Mouse (Mus musculus): ENCODE data around the gene Gal3st3. TPM values are rescaled to one million over a fixed set of nuclear protein-coding genes. Genes with fewer than 3 reads are reported as not detected.
"Not testable (repeated sequence)": the region's sequence is repeated elsewhere in the genome, so short reads cannot be mapped to it uniquely, and the experiment has no call there.

Gene Gal3st3
- polyA plus RNA-seq, 1 experiment from 2014 or later: 38.3 TPM

DNA sequence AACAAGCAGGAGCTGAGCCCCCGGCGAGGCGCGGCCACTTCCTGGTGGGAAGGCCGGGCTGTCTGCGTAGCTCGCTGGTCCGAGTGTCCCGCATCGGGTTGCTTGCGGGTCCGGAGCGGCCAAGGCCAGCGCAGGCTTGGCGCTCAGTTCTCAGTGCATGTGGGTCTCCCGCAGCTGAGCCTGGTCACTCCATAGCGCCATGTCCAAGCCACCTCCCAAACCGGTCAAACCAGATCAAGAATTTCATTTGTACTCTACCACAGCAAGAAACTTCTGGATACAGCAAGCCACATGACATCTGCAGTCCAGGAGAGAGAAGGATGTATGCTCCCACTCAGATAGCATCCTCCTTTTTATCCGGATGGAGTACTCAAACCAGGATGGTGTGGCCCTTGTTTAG, 29.8 kb downstream of the Gal3st3 start:
- no peak overlapping the region for H3K4me2 ChIP-seq (ENCODE audit: low read depth, low read length)
- no peak overlapping the region for H3K9ac ChIP-seq (replicated peaks; ENCODE audit: low read depth, low read length)
- no peaks in the 10 kb centered on the region for H3K4me1 ChIP-seq (ENCODE audit: control insufficient read depth, insufficient read depth, low read length)
- no peak overlapping the region for H3K27ac ChIP-seq (ENCODE audit: low read depth, low read length)
- 73% methylated on average over 19 of the region's 19 CpGs for WGBS
- H3K36me3 ChIP-seq (ENCODE audit: control insufficient read depth, insufficient read depth, low read length): no peaks in the 10 kb centered on the region
- H3K9me3 ChIP-seq (ENCODE audit: control insufficient read depth, low read length): no peaks in the 10 kb centered on the region
- H3K4me3 ChIP-seq (ENCODE audit: low read depth, low read length): no peak overlapping the region
- H3K27me3 ChIP-seq (ENCODE audit: control insufficient read depth, insufficient read depth, low read length): no peaks in the 10 kb centered on the region
- ATAC-seq (ENCODE audit: low read depth): no peak

- H3K4me3 ChIP-seq (ENCODE audit: low read depth, low read length): no peak overlapping the region
- no peak overlapping the region for H3K4me2 ChIP-seq (ENCODE audit: low read depth, low read length)
- no peaks in the 10 kb centered on the region for H3K36me3 ChIP-seq (ENCODE audit: control insufficient read depth, insufficient read depth, low read length)
- H3K4me1 ChIP-seq (ENCODE audit: control insufficient read depth, insufficient read depth, low read length): no peaks in the 10 kb centered on the region
- ATAC-seq (ENCODE audit: low read depth): no peak
- no peak overlapping the region for H3K9ac ChIP-seq (replicated peaks; ENCODE audit: low read depth, low read length)
- WGBS: 83% methylated on average over 5 of the region's 5 CpGs
- H3K27me3 ChIP-seq (ENCODE audit: control insufficient read depth, insufficient read depth, low read length): no peaks in the 10 kb centered on the region
- H3K9me3 ChIP-seq (ENCODE audit: control insufficient read depth, low read length): no peaks in the 10 kb centered on the region
- no peak overlapping the region for H3K27ac ChIP-seq (ENCODE audit: low read depth, low read length)
These were observed 36.6 kb downstream of the Gal3st3 start for GRCm38 (mm10) chr19:5334741-5335140.

- Histone ChIP-seq H3K4me2 (ENCODE audit: low read depth, low read length) (no peak within 1 kb of the TSS), H3K4me3 (ENCODE audit: low read depth, low read length) (no peak within 1 kb of the TSS), H3K27ac (ENCODE audit: low read depth, low read length) (no peak within 1 kb of the TSS), H3K9me3 (ENCODE audit: control insufficient read depth, low read length) (no peaks in the 10 kb centered on the region), H3K4me1 (ENCODE audit: control insufficient read depth, insufficient read depth, low read length) (no peaks in the 10 kb centered on the region), H3K36me3 (ENCODE audit: control insufficient read depth, insufficient read depth, low read length) (no peaks in the 10 kb centered on the region), H3K9ac (replicated peaks; ENCODE audit: low read depth, low read length) (no peak within 1 kb of the TSS), H3K27me3 (ENCODE audit: control insufficient read depth, insufficient read depth, low read length) (no peaks in the 10 kb centered on the region)
- ATAC-seq (ENCODE audit: low read depth): no peak
- WGBS: 89% methylated on average over 6 of the region's 6 CpGs
These were observed 37.3 kb downstream of the Gal3st3 start, which contains the start of gene Catsper1 for GRCm38 (mm10) chr19:5335441-5335840. Gene Catsper1, plus strand, starts transcription at chr19:5335741.

GRCm38 (mm10) chr19:5337975-5338374, 39.8 kb downstream of the Gal3st3 start:
- Histone ChIP-seq H3K9me3 (ENCODE audit: control insufficient read depth, low read length) (no peaks in the 10 kb centered on the region), H3K9ac (replicated peaks; ENCODE audit: low read depth, low read length) (no peak overlapping the region), H3K4me1 (ENCODE audit: control insufficient read depth, insufficient read depth, low read length) (no peaks in the 10 kb centered on the region), H3K27me3 (ENCODE audit: control insufficient read depth, insufficient read depth, low read length) (no peaks in the 10 kb centered on the region), H3K36me3 (ENCODE audit: control insufficient read depth, insufficient read depth, low read length) (no peaks in the 10 kb centered on the region), H3K4me3 (ENCODE audit: low read depth, low read length) (no peak overlapping the region), H3K4me2 (ENCODE audit: low read depth, low read length) (no peak overlapping the region), H3K27ac (ENCODE audit: low read depth, low read length) (no peak overlapping the region)
- ATAC-seq (ENCODE audit: low read depth): no peak
- 21% methylated on average over 5 of the region's 5 CpGs for WGBS

DNA sequence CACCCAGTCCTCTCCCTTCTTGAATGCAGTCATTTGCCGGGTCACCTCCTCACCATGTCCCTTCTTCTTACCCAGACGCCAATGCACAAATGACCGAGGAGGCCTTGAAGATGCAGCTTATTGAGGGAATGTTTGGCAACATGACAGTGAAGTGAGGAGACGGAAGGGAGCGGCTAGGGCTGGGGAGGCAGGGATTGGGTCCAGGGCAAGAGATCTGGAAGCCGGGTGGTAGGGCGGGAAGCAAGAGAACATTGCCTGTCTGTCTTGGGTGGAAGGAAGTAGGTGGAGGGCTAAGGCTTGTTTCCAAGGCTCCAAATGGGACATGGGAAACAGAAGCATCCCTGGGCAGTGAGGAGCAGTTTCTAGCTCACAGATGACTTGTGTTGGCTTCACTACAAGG, 43.2 kb downstream of the Gal3st3 start:
- ATAC-seq (ENCODE audit: low read depth): no peak
- no peaks in the 10 kb centered on the region for H3K9me3 ChIP-seq (ENCODE audit: control insufficient read depth, low read length)
- 92% methylated on average over 7 of the region's 7 CpGs for WGBS

DNA sequence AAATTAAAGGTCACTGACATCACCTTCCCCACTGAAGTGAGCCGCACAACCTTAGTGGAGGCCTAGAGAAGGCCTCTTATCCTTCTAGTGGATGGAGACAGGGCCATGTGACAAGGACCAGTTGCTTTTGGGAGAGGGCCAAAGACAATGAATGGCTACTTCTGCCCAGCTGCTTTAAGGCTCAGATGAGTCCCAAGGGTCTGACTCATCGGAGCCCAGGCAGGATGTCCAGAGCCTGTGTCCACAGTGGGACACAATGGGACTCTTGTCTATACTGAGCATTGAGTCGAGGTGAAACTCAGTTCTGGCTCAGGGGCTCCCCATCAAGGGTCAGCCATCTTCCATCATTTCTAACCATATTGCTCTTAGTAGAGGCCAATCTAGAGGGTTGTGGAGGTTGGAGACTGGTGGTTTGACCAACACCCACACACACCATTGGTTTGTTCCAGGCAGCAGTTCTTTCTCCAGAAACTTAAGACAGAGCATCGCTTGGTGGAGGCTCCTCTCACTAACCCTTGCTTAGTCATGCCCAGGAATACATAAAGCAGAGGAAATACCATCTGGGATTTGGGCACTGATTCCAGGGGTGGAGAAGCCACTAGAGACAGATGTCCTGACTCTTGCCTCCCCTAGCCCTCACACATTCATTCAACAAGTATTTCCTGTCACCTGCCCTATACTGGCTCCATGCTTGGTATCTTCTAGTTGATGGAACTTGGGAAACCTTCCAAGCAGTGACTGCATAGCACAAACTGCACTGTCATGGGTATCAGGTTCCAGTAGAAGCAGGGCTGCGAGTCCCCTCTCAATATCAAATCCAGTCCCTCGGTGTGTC, 47.4 kb downstream of the Gal3st3 start:
- no peaks in the 10 kb centered on the region for H3K27me3 ChIP-seq (ENCODE audit: control insufficient read depth, insufficient read depth, low read length)
- no peaks in the 10 kb centered on the region for H3K36me3 ChIP-seq (ENCODE audit: control insufficient read depth, insufficient read depth, low read length)
- no peak overlapping the region for H3K27ac ChIP-seq (ENCODE audit: low read depth, low read length)
- H3K4me2 ChIP-seq (ENCODE audit: low read depth, low read length): no peak overlapping the region
- WGBS: 80% methylated on average over 6 of the region's 6 CpGs
- H3K4me3 ChIP-seq (ENCODE audit: low read depth, low read length): no peak overlapping the region
- H3K4me1 ChIP-seq (ENCODE audit: control insufficient read depth, insufficient read depth, low read length): no peaks in the 10 kb centered on the region
- no peak for ATAC-seq (ENCODE audit: low read depth)
- H3K9ac ChIP-seq (replicated peaks; ENCODE audit: low read depth, low read length): no peak overlapping the region
- no peaks in the 10 kb centered on the region for H3K9me3 ChIP-seq (ENCODE audit: control insufficient read depth, low read length)

More for the DNA sequence above, 43.2 kb downstream of the Gal3st3 start:
- no peaks in the 10 kb centered on the region for H3K27me3 ChIP-seq (ENCODE audit: control insufficient read depth, insufficient read depth, low read length)
- H3K36me3 ChIP-seq (ENCODE audit: control insufficient read depth, insufficient read depth, low read length): no peaks in the 10 kb centered on the region
- H3K9ac ChIP-seq (replicated peaks; ENCODE audit: low read depth, low read length): no peak overlapping the region
- no peak overlapping the region for H3K4me3 ChIP-seq (ENCODE audit: low read depth, low read length)
- no peaks in the 10 kb centered on the region for H3K4me1 ChIP-seq (ENCODE audit: control insufficient read depth, insufficient read depth, low read length)
- no peak overlapping the region for H3K27ac ChIP-seq (ENCODE audit: low read depth, low read length)
- no peak overlapping the region for H3K4me2 ChIP-seq (ENCODE audit: low read depth, low read length)

GRCm38 (mm10) chr19:5348064-5348463, 49.9 kb downstream of the Gal3st3 start:
- no peak overlapping the region for H3K27ac ChIP-seq (ENCODE audit: low read depth, low read length)
- H3K9ac ChIP-seq (replicated peaks; ENCODE audit: low read depth, low read length): no peak overlapping the region
- H3K36me3 ChIP-seq (ENCODE audit: control insufficient read depth, insufficient read depth, low read length): no peaks in the 10 kb centered on the region
- H3K4me2 ChIP-seq (ENCODE audit: low read depth, low read length): no peak overlapping the region
- H3K4me1 ChIP-seq (ENCODE audit: control insufficient read depth, insufficient read depth, low read length): no peaks in the 10 kb centered on the region
- no peaks in the 10 kb centered on the region for H3K27me3 ChIP-seq (ENCODE audit: control insufficient read depth, insufficient read depth, low read length)
- no peak for ATAC-seq (ENCODE audit: low read depth)
- no peak overlapping the region for H3K4me3 ChIP-seq (ENCODE audit: low read depth, low read length)
- WGBS: 86% methylated on average over 6 of the region's 6 CpGs
- H3K9me3 ChIP-seq (ENCODE audit: control insufficient read depth, low read length): no peaks in the 10 kb centered on the region

- Histone ChIP-seq H3K9me3 (ENCODE audit: control insufficient read depth, low read length) (no peaks in the 10 kb centered on the region), H3K27me3 (ENCODE audit: control insufficient read depth, insufficient read depth, low read length) (no peaks in the 10 kb centered on the region), H3K4me1 (ENCODE audit: control insufficient read depth, insufficient read depth, low read length) (no peaks in the 10 kb centered on the region), H3K4me3 (ENCODE audit: low read depth, low read length) (peak overlapping the region; percentile 32), H3K27ac (ENCODE audit: low read depth, low read length) (no peak overlapping the region), H3K9ac (replicated peaks; ENCODE audit: low read depth, low read length) (peak overlapping the region; percentile 53), H3K36me3 (ENCODE audit: control insufficient read depth, insufficient read depth, low read length) (no peaks in the 10 kb centered on the region), H3K4me2 (ENCODE audit: low read depth, low read length) (peak overlapping the region; percentile 64)
- WGBS: 7% methylated on average over 34 of the region's 34 CpGs
- 0 out of 2 replicates have a peak, but pooled peaks have one; percentile 49 for ATAC-seq (ENCODE audit: low read depth)
These were observed 50.7 kb downstream of the Gal3st3 start for GRCm38 (mm10) chr19:5348526-5349501.

DNA sequence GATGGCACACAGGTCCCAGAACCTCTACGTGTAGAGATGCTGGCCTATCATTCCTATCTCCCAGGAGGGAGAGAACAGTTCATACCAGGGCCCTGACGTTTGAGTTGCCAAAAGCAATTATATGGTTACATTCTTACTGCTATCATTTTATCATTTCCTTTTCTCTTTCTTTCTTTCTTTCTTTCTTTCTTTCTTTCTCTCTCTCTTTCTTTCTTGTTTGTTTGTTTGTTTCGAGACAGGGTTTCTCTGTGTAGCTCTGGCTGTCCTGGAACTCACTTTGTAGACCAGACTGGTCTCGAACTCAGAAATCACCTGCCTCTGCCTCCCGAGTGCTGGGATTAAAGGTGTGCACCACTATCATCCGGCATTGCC, 51.4 kb downstream of the Gal3st3 start, which contains the start of gene Cst6:
Cst6 (minus strand) TSS at position 73 of the 372 bp plus-strand sequence.
- not testable (repeated sequence) for H3K9me3 ChIP-seq (ENCODE audit: control insufficient read depth, low read length); H3K4me1 ChIP-seq (ENCODE audit: control insufficient read depth, insufficient read depth, low read length); H3K27ac ChIP-seq (ENCODE audit: low read depth, low read length); H3K36me3 ChIP-seq (ENCODE audit: control insufficient read depth, insufficient read depth, low read length); H3K27me3 ChIP-seq (ENCODE audit: control insufficient read depth, insufficient read depth, low read length); ATAC-seq (ENCODE audit: low read depth)
- Histone ChIP-seq H3K9ac (replicated peaks; ENCODE audit: low read depth, low read length) (peak within 1 kb of the TSS; percentile 53), H3K4me3 (ENCODE audit: low read depth, low read length) (peak within 1 kb of the TSS; percentile 32), H3K4me2 (ENCODE audit: low read depth, low read length) (peak within 1 kb of the TSS; percentile 64)
- WGBS: 61% methylated on average over 6 of the region's 6 CpGs
